Mouse (Mus musculus) heart, embryonic 14.5 days (tissue): ENCODE results near the gene Pde9a. TPM values are rescaled to one million over a fixed set of nuclear protein-coding genes. Genes with fewer than 3 reads are reported as not detected.

Experiments
- ATAC-seq: fragments of 200-750 bp; cut with Nextera tagmentation; 2 replicates; pipeline ENCODE4 v1.8.0; 2017; ENCODE audit warnings: low read depth, moderate TSS enrichment; ENCODE audit not compliant: insufficient number of reproducible peaks, insufficient read depth, low FRiP score
- H3K27ac ChIP-seq, 2 experiments: fragments of 200-500 bp in 1 of 2; fragments of 300-500 bp in 1 of 2; sonication (generic) in 1 of 2; replicated peaks in 1 of 2; 2 replicates each; pipeline ENCODE4 v1.5.1; 2012 to 2014; ENCODE audit warnings: low read depth in 2 of 2, low read length in 2 of 2, control low read depth in 1 of 2, mild to moderate bottlenecking in 1 of 2, mixed read lengths in 1 of 2; ENCODE audit not compliant: control insufficient read depth in 1 of 2, insufficient read depth in 1 of 2
- H3K27me3 ChIP-seq: fragments of 300-500 bp; sonication (generic); 2 replicates; pipeline ENCODE4 v1.6.1; 2014; ENCODE audit warnings: mild to moderate bottlenecking, low read length, control low read depth; ENCODE audit not compliant: control insufficient read depth, insufficient read depth
- H3K36me3 ChIP-seq: fragments of 300-500 bp; sonication (generic); 2 replicates; pipeline ENCODE4 v1.6.1; 2014; ENCODE audit warnings: mild to moderate bottlenecking, control low read depth, low read length, mixed read lengths; ENCODE audit not compliant: control insufficient read depth, insufficient read depth
- H3K4me1 ChIP-seq, 2 experiments: fragments of 200-500 bp in 1 of 2; fragments of 300-500 bp in 1 of 2; sonication (generic) in 1 of 2; 2 replicates each; pipeline ENCODE4 v1.6.1; 2012 to 2014; ENCODE audit warnings: low read length in 2 of 2, control low read depth in 1 of 2, mixed read lengths in 1 of 2; ENCODE audit not compliant: control insufficient read depth in 2 of 2, insufficient read depth in 2 of 2
- H3K4me2 ChIP-seq: fragments of 300-500 bp; sonication (generic); 2 replicates; pipeline ENCODE4 v1.6.1; 2014; ENCODE audit warnings: mild to moderate bottlenecking, low read length
- H3K4me3 ChIP-seq, 2 experiments: fragments of 200-500 bp in 1 of 2; fragments of 300-500 bp in 1 of 2; sonication (generic) in 1 of 2; 2 replicates each; pipeline ENCODE4 v1.5.1; 2012 to 2014; ENCODE audit warnings: low read length in 2 of 2, mild to moderate bottlenecking in 2 of 2, control low read depth in 1 of 2, low read depth in 1 of 2, moderate library complexity in 1 of 2; ENCODE audit not compliant: control insufficient read depth in 1 of 2, insufficient read depth in 1 of 2
- H3K9ac ChIP-seq: fragments of 300-500 bp; sonication (generic); 2 replicates; pipeline ENCODE4 v1.6.1; 2014; ENCODE audit warnings: mild to moderate bottlenecking, low read length
- H3K9me3 ChIP-seq: fragments of 300-500 bp; sonication (generic); 2 replicates; pipeline ENCODE4 v1.6.1; 2016; ENCODE audit warnings: low read length, control low read depth; ENCODE audit not compliant: control insufficient read depth
- WGBS: fragments of 180-500 bp; shearing (Covaris S2); extraction: QIAGEN DNeasy Blood & Tissue Kit; methylation state at CpG from one replicate; pipeline ENCODE4 v1.1.7; 2014; 5-methylcytosine and 5-hydroxymethylcytosine counted together
- polyA plus RNA-seq: library from polyadenylated mRNA; unstranded; fragments of >200 nt; fragmentation: Nextera tagmentation; extraction: Ambion mirVana; gene quantifications from 2 replicates; pipeline ENCODE4 v1.2.1, GENCODE M21; 2014

Pde9a gene
- polyA plus RNA-seq, 1 experiment from 2014 or later, result 9.1 TPM

- WGBS, result under 1% methylated on average over 7 of the region's 7 CpGs
- H3K36me3 ChIP-seq, result peaks cover 26% of the 10 kb centered on the region
- H3K27ac ChIP-seq, result peak overlapping the region in 1 of 2 experiments; percentile 91; a peak in 1 of 4 replicates
- ATAC-seq, result peak; percentile 24
- H3K9me3 ChIP-seq, result no peaks in the 10 kb centered on the region
- H3K9ac ChIP-seq, result no peak overlapping the region; the same call in 1 of the 2 replicates
- H3K4me2 ChIP-seq, result peak overlapping the region; percentile 71
- H3K27me3 ChIP-seq, result no peaks in the 10 kb centered on the region
- H3K4me3 ChIP-seq, result peak overlapping the region; percentile 81 to 90
- H3K4me1 ChIP-seq, result peaks cover 12 to 23% of the 10 kb centered on the region in 2 experiments; a peak in 3 of 4 replicates
Measured at GRCm38 (mm10) chr17:31519344-31519945, 133.4 kb downstream of the Pde9a start.

- Histone ChIP-seq H3K27me3 (no peaks in the 10 kb centered on the region), H3K4me1 (peaks cover 12 to 27% of the 10 kb centered on the region in 2 experiments; a peak in 3 of 4 replicates), H3K9ac (peak within 1 kb of the TSS; percentile 94), H3K36me3 (peaks cover 34% of the 10 kb centered on the region), H3K27ac (peak within 1 kb of the TSS; percentile 77 to 91), H3K4me2 (peak within 1 kb of the TSS; percentile 71), H3K9me3 (no peaks in the 10 kb centered on the region), H3K4me3 (peak within 1 kb of the TSS; percentile 81 to 90)
- peak; percentile 97 for ATAC-seq
- under 1% methylated on average over 45 of the region's 45 CpGs for WGBS
Measured at GRCm38 (mm10) chr17:31519946-31520838, 134.2 kb downstream of the Pde9a start, which contains the start of the genes Wdr4 and Ndufv3. Wdr4 (minus strand) TSS chr17:31519980. Ndufv3 (plus strand) TSS chr17:31520115.

GRCm38 (mm10) chr17:31520895-31521294 is 134.9 kb downstream of the Pde9a start:
- WGBS, result 16% methylated on average over 3 of the region's 3 CpGs
- peak overlapping the region; percentile 77 to 91; a peak in 3 of 4 replicates for H3K27ac ChIP-seq
- ATAC-seq, result no peak
- H3K36me3 ChIP-seq, result peaks cover 41% of the 10 kb centered on the region
- no peaks in the 10 kb centered on the region for H3K27me3 ChIP-seq
- no peaks in the 10 kb centered on the region for H3K9me3 ChIP-seq
- peak overlapping the region; percentile 71 for H3K4me2 ChIP-seq
- peak overlapping the region; percentile 94 for H3K9ac ChIP-seq
- H3K4me1 ChIP-seq, result peaks cover 12 to 27% of the 10 kb centered on the region in 2 experiments; a peak in 3 of 4 replicates
- peak overlapping the region; percentile 81 to 90; a peak in 3 of 4 replicates for H3K4me3 ChIP-seq

GRCm38 (mm10) chr17:31521948-31522347 is 135.9 kb downstream of the Pde9a start:
- ATAC-seq, result no peak
- Histone ChIP-seq H3K9me3 (no peaks in the 10 kb centered on the region), H3K9ac (no peak overlapping the region), H3K36me3 (peaks cover 48% of the 10 kb centered on the region), H3K4me2 (no peak overlapping the region), H3K27ac (0 out of 4 replicates have a peak overlapping the region, but pooled peaks of 1 of the 2 experiments have one; percentile 14), H3K4me1 (peaks cover 12 to 27% of the 10 kb centered on the region in 2 experiments; a peak in 3 of 4 replicates), H3K27me3 (no peaks in the 10 kb centered on the region), H3K4me3 (no peak overlapping the region)
- 91% methylated on average over 6 of the region's 6 CpGs for WGBS

- Histone ChIP-seq H3K9me3 (no peaks in the 10 kb centered on the region), H3K27ac (no peak overlapping the region), H3K4me3 (no peak overlapping the region), H3K4me2 (no peak overlapping the region), H3K27me3 (no peaks in the 10 kb centered on the region), H3K4me1 (peaks cover 12 to 27% of the 10 kb centered on the region in 2 experiments; a peak in 3 of 4 replicates), H3K36me3 (peaks cover 79% of the 10 kb centered on the region), H3K9ac (no peak overlapping the region)
- ATAC-seq, result no peak
- 93% methylated on average over 4 of the region's 4 CpGs for WGBS
Measured at GRCm38 (mm10) chr17:31525114-31525513, 139.1 kb downstream of the Pde9a start.

GRCm38 (mm10) chr17:31525816-31526215 is 139.8 kb downstream of the Pde9a start:
- Histone ChIP-seq H3K9me3 (no peaks in the 10 kb centered on the region), H3K36me3 (peaks cover 86% of the 10 kb centered on the region), H3K27ac (no peak overlapping the region), H3K4me1 (peaks cover 12 to 26% of the 10 kb centered on the region in 2 experiments; a peak in 3 of 4 replicates), H3K4me2 (no peak overlapping the region), H3K9ac (no peak overlapping the region), H3K27me3 (no peaks in the 10 kb centered on the region), H3K4me3 (no peak overlapping the region)
- no peak for ATAC-seq
- 96% methylated on average over 3 of the region's 3 CpGs for WGBS
